Mouse (Mus musculus) hindbrain, embryonic 14.5 days (tissue): ENCODE data around the gene Tex14. TPM values are rescaled to one million over a fixed set of nuclear protein-coding genes. Genes with fewer than 3 reads are reported as not detected.
"Not testable (repeated sequence)": the region's sequence is repeated elsewhere in the genome, so short reads cannot be mapped to it uniquely, and the experiment has no call there.

Source experiments
- ATAC-seq: fragments of 200-750 bp; cut with Nextera tagmentation; 2 replicates; pipeline ENCODE4 v1.8.0; 2017; ENCODE audit warnings: moderate number of reproducible peaks, mild to moderate bottlenecking, moderate TSS enrichment, moderate library complexity; ENCODE audit not compliant: low FRiP score
- DNase-seq: peaks from one replicate; pipeline ENCODE4 v3.0.0-alpha.2; 2015; ENCODE audit warnings: low spot score
- H3K27ac ChIP-seq: fragments of 300-500 bp; sonication (generic); 2 replicates; pipeline ENCODE4 v1.5.1; 2014; ENCODE audit warnings: mild to moderate bottlenecking, moderate library complexity
- H3K27me3 ChIP-seq: fragments of 300-500 bp; sonication (generic); 2 replicates; pipeline ENCODE4 v1.6.1; 2014; ENCODE audit warnings: mild to moderate bottlenecking, low read length, mixed read lengths; ENCODE audit not compliant: control insufficient read depth, insufficient read depth
- H3K36me3 ChIP-seq: fragments of 300-500 bp; sonication (generic); replicated peaks from 2 replicates; pipeline ENCODE4 v1.6.1; 2014; ENCODE audit not compliant: control insufficient read depth, insufficient read depth
- H3K4me1 ChIP-seq: fragments of 300-500 bp; sonication (generic); replicated peaks from 2 replicates; pipeline ENCODE4 v1.6.1; 2014; ENCODE audit warnings: antibody characterized with exemption, low read length, mixed read lengths; ENCODE audit not compliant: control insufficient read depth, insufficient read depth
- H3K4me2 ChIP-seq: fragments of 300-500 bp; sonication (generic); replicated peaks from 2 replicates; pipeline ENCODE4 v1.6.1; 2014; ENCODE audit warnings: mild to moderate bottlenecking, moderate library complexity
- H3K4me3 ChIP-seq: fragments of 300-500 bp; sonication (generic); replicated peaks from 2 replicates; pipeline ENCODE4 v1.5.1; 2014; ENCODE audit warnings: mild to moderate bottlenecking, low read length
- H3K9ac ChIP-seq: fragments of 300-500 bp; sonication (generic); 2 replicates; pipeline ENCODE4 v1.6.1; 2014
- H3K9me3 ChIP-seq: fragments of 300-500 bp; sonication (generic); 2 replicates; pipeline ENCODE4 v1.6.1; 2016; ENCODE audit warnings: low read length; ENCODE audit not compliant: control insufficient read depth
- WGBS: fragments of 180-500 bp; shearing (Covaris S2); extraction: QIAGEN DNeasy Blood & Tissue Kit; methylation state at CpG from one replicate; pipeline ENCODE4 v1.1.7; 2014; 5-methylcytosine and 5-hydroxymethylcytosine counted together
- polyA plus RNA-seq: library from polyadenylated mRNA; unstranded; fragments of >200 nt; fragmentation: Nextera tagmentation; extraction: Ambion mirVana; gene quantifications from 2 replicates; pipeline ENCODE4 v1.2.1, GENCODE M21; 2014

Gene Tex14
- polyA plus RNA-seq, 1 experiment from 2014 or later = 0.72 TPM

GRCm38 (mm10) chr11:87385676-87386075 is 19.2 kb upstream of the Tex14 start:
- DNase-seq = no peak
- H3K36me3 ChIP-seq = no peaks in the 10 kb centered on the region
- no peak overlapping the region for H3K4me3 ChIP-seq
- H3K9me3 ChIP-seq = no peaks in the 10 kb centered on the region
- H3K9ac ChIP-seq = no peak overlapping the region
- no peaks in the 10 kb centered on the region for H3K4me1 ChIP-seq
- no peak for ATAC-seq
- no peak overlapping the region for H3K27ac ChIP-seq
- no peak overlapping the region for H3K4me2 ChIP-seq
- WGBS = 97% methylated on average over 1 of the region's 1 CpGs
- no peaks in the 10 kb centered on the region for H3K27me3 ChIP-seq

- DNase-seq (peak; percentile 75), ATAC-seq (no peak)
- H3K9ac ChIP-seq = no peak overlapping the region
- H3K4me3 ChIP-seq = no peak overlapping the region
- H3K4me2 ChIP-seq = no peak overlapping the region
- H3K9me3 ChIP-seq = no peaks in the 10 kb centered on the region
- WGBS = 43% methylated on average over 1 of the region's 1 CpGs
- no peaks in the 10 kb centered on the region for H3K36me3 ChIP-seq
- H3K4me1 ChIP-seq = no peaks in the 10 kb centered on the region
- H3K27ac ChIP-seq = no peak overlapping the region
- no peaks in the 10 kb centered on the region for H3K27me3 ChIP-seq
Measured at GRCm38 (mm10) chr11:87393855-87394254, 11.0 kb upstream of the Tex14 start.

- 96% methylated on average over 2 of the region's 2 CpGs for WGBS
- no peak overlapping the region for H3K9ac ChIP-seq
- no peak overlapping the region for H3K27ac ChIP-seq
- DNase-seq = no peak
- no peaks in the 10 kb centered on the region for H3K36me3 ChIP-seq
- no peak overlapping the region for H3K4me3 ChIP-seq
- H3K4me2 ChIP-seq = no peak overlapping the region
- H3K27me3 ChIP-seq = no peaks in the 10 kb centered on the region
- no peaks in the 10 kb centered on the region for H3K9me3 ChIP-seq
- no peak for ATAC-seq
- no peaks in the 10 kb centered on the region for H3K4me1 ChIP-seq
Measured at GRCm38 (mm10) chr11:87398402-87398801, 6.5 kb upstream of the Tex14 start.

GRCm38 (mm10) chr11:87404111-87404853 is 583 bp upstream of the Tex14 start:
- peak overlapping the region; percentile 53 for H3K4me3 ChIP-seq
- H3K4me2 ChIP-seq = peak overlapping the region; percentile 50
- H3K4me1 ChIP-seq = 0 out of 2 replicates have a peak, but pooled peaks cover 4% of the 10 kb centered on the region
- no peaks in the 10 kb centered on the region for H3K36me3 ChIP-seq
- 2% methylated on average over 58 of the region's 58 CpGs for WGBS
- peak; percentile 95 for ATAC-seq
- H3K9ac ChIP-seq = peak overlapping the region; percentile 71
- DNase-seq = peak; percentile 99
- peak overlapping the region; percentile 95 for H3K27ac ChIP-seq
- H3K27me3 ChIP-seq = no peaks in the 10 kb centered on the region
- H3K9me3 ChIP-seq = no peaks in the 10 kb centered on the region

GRCm38 (mm10) chr11:87413412-87413811 is 8.5 kb downstream of the Tex14 start:
- not testable (repeated sequence) for H3K9ac ChIP-seq, H3K4me1 ChIP-seq, H3K36me3 ChIP-seq, ATAC-seq, DNase-seq, H3K27ac ChIP-seq, H3K9me3 ChIP-seq, H3K4me3 ChIP-seq, H3K4me2 ChIP-seq, H3K27me3 ChIP-seq
- 68% methylated on average over 3 of the region's 3 CpGs for WGBS

- DNase-seq = no peak
- no peak for ATAC-seq
- no peaks in the 10 kb centered on the region for H3K9me3 ChIP-seq
- H3K36me3 ChIP-seq = no peaks in the 10 kb centered on the region
- no peak overlapping the region for H3K27ac ChIP-seq
- no peaks in the 10 kb centered on the region for H3K27me3 ChIP-seq
- H3K4me3 ChIP-seq = no peak overlapping the region
- H3K9ac ChIP-seq = no peak overlapping the region
- H3K4me2 ChIP-seq = no peak overlapping the region
- H3K4me1 ChIP-seq = no peaks in the 10 kb centered on the region
- 54% methylated on average over 5 of the region's 5 CpGs for WGBS
Measured at GRCm38 (mm10) chr11:87416120-87416519, 11.3 kb downstream of the Tex14 start.

- Histone ChIP-seq H3K4me2 (no peak overlapping the region), H3K4me3 (no peak overlapping the region), H3K27ac (no peak overlapping the region), H3K9ac (no peak overlapping the region), H3K4me1 (no peaks in the 10 kb centered on the region; the same call in 1 of the 2 replicates), H3K36me3 (no peaks in the 10 kb centered on the region), H3K9me3 (no peaks in the 10 kb centered on the region), H3K27me3 (no peaks in the 10 kb centered on the region)
- DNase-seq (no peak), ATAC-seq (no peak)
Measured at GRCm38 (mm10) chr11:87420861-87421260, 16.0 kb downstream of the Tex14 start.

- Histone ChIP-seq H3K4me3 (peak overlapping the region; percentile 28), H3K27me3 (no peaks in the 10 kb centered on the region), H3K4me2 (peak overlapping the region; percentile 54), H3K4me1 (no peaks in the 10 kb centered on the region; the same call in 1 of the 2 replicates), H3K9me3 (no peaks in the 10 kb centered on the region), H3K9ac (peak overlapping the region; percentile 51), H3K36me3 (no peaks in the 10 kb centered on the region), H3K27ac (peak overlapping the region; percentile 89)
- no peak for DNase-seq
- no peak for ATAC-seq
- 29% methylated on average over 6 of the region's 6 CpGs for WGBS
Measured at GRCm38 (mm10) chr11:87421760-87422201, 16.9 kb downstream of the Tex14 start.

GRCm38 (mm10) chr11:87422511-87423340 is 17.9 kb downstream of the Tex14 start:
- Histone ChIP-seq H3K4me2 (peak overlapping the region; percentile 54), H3K4me1 (no peaks in the 10 kb centered on the region; the same call in 1 of the 2 replicates), H3K4me3 (peak overlapping the region; percentile 28), H3K36me3 (no peaks in the 10 kb centered on the region), H3K27ac (peak overlapping the region; percentile 89), H3K9me3 (no peaks in the 10 kb centered on the region), H3K9ac (peak overlapping the region; percentile 51), H3K27me3 (no peaks in the 10 kb centered on the region)
- DNase-seq (peak; percentile 93), ATAC-seq (peak; percentile 86)
- WGBS = under 1% methylated on average over 25 of the region's 26 CpGs
